ENCODE assay signal across 20 mouse cellular contexts in the genomic region with DNA sequence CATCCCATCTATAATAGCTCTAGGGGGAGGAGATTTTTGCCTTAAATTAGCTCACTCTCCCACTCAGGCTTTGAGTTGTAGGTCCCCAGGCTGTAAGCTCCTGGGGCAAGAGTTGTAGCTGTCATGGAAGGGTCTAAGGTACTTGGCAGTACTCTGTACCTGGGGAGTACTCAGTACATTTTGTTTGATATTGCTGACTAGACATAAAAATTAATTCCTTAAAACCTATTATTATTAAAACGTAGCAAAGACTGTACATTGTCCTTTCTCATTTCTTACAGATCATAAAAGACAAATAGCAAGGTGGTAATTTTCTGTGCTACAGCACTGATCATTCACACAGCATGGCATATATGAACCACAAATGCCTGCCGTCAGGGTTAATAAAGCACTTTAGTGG. TPM values are rescaled to one million over a fixed set of nuclear protein-coding genes. Genes with fewer than 3 reads are reported as not detected.
DNase-seq lines count a peak whose midpoint lies in the region; TF ChIP-seq lines count a peak whose summit lies in the region.
"Had no signal": no experiment of that assay in that cellular context is flagged by ENCODE, and none has a peak within 500 bp of the region (broad histone marks: within the 10 kb centered on the region; RNA-seq: fewer than 3 reads in every experiment).

No protein-coding gene starts in this region.

- H3K27me3 ChIP-seq in heart, adult 2 months (ENCODE audit: control insufficient read depth, insufficient read depth, low read length), result no peaks in the 10 kb centered on the region
- H3K27me3 ChIP-seq in MEL (ENCODE audit: control insufficient read depth in 1 of 2, insufficient read depth in 2 of 2, low read length in 2 of 2), result no peaks in the 10 kb centered on the region
- H3K27me3 ChIP-seq: embryonic facial prominence, embryonic 12.5 days; forebrain, embryonic 13.5 days; forebrain, embryonic 15.5 days had no signal

- no peak for TF ChIP-seq EP300 in heart, adult 2 months (IDR thresholded peaks at IDR 0.05; ENCODE audit: insufficient read depth, low read depth, low read length)
- TF ChIP-seq EP300 in MEL (IDR thresholded peaks at IDR 0.05; ENCODE audit: low read depth in 1 of 2, low read length in 2 of 2), result no peak

- WGBS in heart, adult 2 months, result over 99% methylated on average over 2 of the region's 2 CpGs

- H3K36me3 ChIP-seq in heart, adult 2 months (ENCODE audit: control insufficient read depth, insufficient read depth, low read length), result peaks cover 5% of the 10 kb centered on the region; the same call in 1 of the 2 replicates
- H3K36me3 ChIP-seq in MEL (ENCODE audit: control insufficient read depth in 1 of 2, insufficient read depth in 2 of 2, low read length in 2 of 2), result peaks cover 22 to 28% of the 10 kb centered on the region in 2 experiments

- DNase-seq in heart, adult 11 months, result peak; percentile 18
- no peak for DNase-seq in heart, adult 2 months
- DNase-seq in MEL (ENCODE audit: low read depth, low spot score), result no peak
- DNase-seq in ovary, postnatal 14 days (ENCODE audit: low spot score), result no peak
- DNase-seq in kidney, postnatal 4 days, result no peak
- DNase-seq: adrenal gland, adult 2 months; adrenal gland, postnatal 10 days; adrenal gland, postnatal 25 days; B cell, adult 2 months; cerebellum, adult 11-12 months; cerebellum, adult 2 months; cerebellum, adult 9-10 months; cerebellum, postnatal 10 days; cerebellum, postnatal 25 days; forebrain, postnatal 0 days had no signal

- no peak for TF ChIP-seq CTCF in heart, adult 2 months (IDR thresholded peaks at IDR 0.05)
- no peak for TF ChIP-seq CTCF in MEL (IDR thresholded peaks at IDR 0.05 in 2 of 3, conservative IDR thresholded peaks at IDR 0.05 in 1 of 3; ENCODE audit: control insufficient read depth in 1 of 3, insufficient read depth in 1 of 3, low read depth in 2 of 3, low read length in 3 of 3, poor library complexity in 1 of 3, severe bottlenecking in 1 of 3)

- H3K4me3 ChIP-seq in heart, adult 2 months, result no peak overlapping the region
- no peak overlapping the region for H3K4me3 ChIP-seq in MEL (ENCODE audit: control insufficient read depth in 1 of 2, insufficient read depth in 1 of 2, low read depth in 2 of 2, low read length in 2 of 2)
- H3K4me3 ChIP-seq: embryonic facial prominence, embryonic 10.5 days; embryonic facial prominence, embryonic 12.5 days; forebrain, embryonic 13.5 days; forebrain, embryonic 15.5 days had no signal

- TF ChIP-seq RAD21 in MEL (IDR thresholded peaks at IDR 0.05; ENCODE audit: low read depth, low read length), result no peak

- no peaks in the 10 kb centered on the region for H3K79me2 ChIP-seq in heart, adult 2 months (replicated peaks; ENCODE audit: control insufficient read depth, insufficient read depth, low read length)
- H3K79me2 ChIP-seq in MEL (ENCODE audit: control insufficient read depth, insufficient read depth, low read length, poor library complexity), result no peaks in the 10 kb centered on the region

- H3K9ac ChIP-seq in heart, adult 2 months (ENCODE audit: low read depth, low read length), result no peak overlapping the region
- no peak overlapping the region for H3K9ac ChIP-seq in MEL (ENCODE audit: control insufficient read depth, low read depth, low read length, poor library complexity, severe bottlenecking)
- H3K9ac ChIP-seq: embryonic facial prominence, embryonic 12.5 days; forebrain, embryonic 13.5 days; forebrain, embryonic 15.5 days; forebrain, postnatal 0 days had no signal

- no peak overlapping the region for H3K27ac ChIP-seq in heart, adult 2 months
- no peak overlapping the region for H3K27ac ChIP-seq in MEL (ENCODE audit: control insufficient read depth, low read depth, low read length)
- H3K27ac ChIP-seq: embryonic facial prominence, embryonic 10.5 days; embryonic facial prominence, embryonic 12.5 days; forebrain, embryonic 13.5 days; forebrain, embryonic 15.5 days had no signal

- H3K9me3 ChIP-seq in MEL (replicated peaks; ENCODE audit: insufficient read depth, low read length), result no peaks in the 10 kb centered on the region
- H3K9me3 ChIP-seq: embryonic facial prominence, embryonic 12.5 days; forebrain, embryonic 13.5 days; forebrain, embryonic 15.5 days; G1E had no signal

- no peaks in the 10 kb centered on the region for H3K4me1 ChIP-seq in heart, adult 2 months (ENCODE audit: control insufficient read depth, insufficient read depth, low read length)
- peaks cover 6 to 15% of the 10 kb centered on the region in 2 experiments for H3K4me1 ChIP-seq in MEL (ENCODE audit: control insufficient read depth in 1 of 2, insufficient read depth in 2 of 2, low read length in 2 of 2)
- H3K4me1 ChIP-seq: embryonic facial prominence, embryonic 10.5 days; embryonic facial prominence, embryonic 12.5 days; forebrain, embryonic 13.5 days; forebrain, embryonic 15.5 days had no signal

- no peak for TF ChIP-seq POLR2A in heart, adult 2 months (IDR thresholded peaks at IDR 0.05; ENCODE audit: insufficient read depth, low read depth, low read length)
- no peak for TF ChIP-seq POLR2A in MEL (IDR thresholded peaks at IDR 0.05; ENCODE audit: control insufficient read depth in 1 of 2, insufficient read depth in 1 of 2, low read depth in 1 of 2, low read length in 2 of 2, poor library complexity in 1 of 2)

- intact Hi-C loops in heart, adult 2 months (cut with DNase I), result no loop called here

TF ChIP-seq in MEL, 35 proteins besides CTCF, POLR2A, EP300 and RAD21:
- TF ChIP-seq MYB (IDR thresholded peaks at IDR 0.05; ENCODE audit: low read depth, low read length) (no peak), MAFK (IDR thresholded peaks at IDR 0.05; ENCODE audit: borderline replicate concordance, low read depth, low read length) (peak; percentile 85), BHLHE40 (IDR thresholded peaks at IDR 0.05; ENCODE audit: borderline replicate concordance, low read depth, low read length) (no peak), POLR2AphosphoS2 (IDR thresholded peaks at IDR 0.05; ENCODE audit: low read length) (no peak), JUND (IDR thresholded peaks at IDR 0.05; ENCODE audit: low read depth, low read length) (no peak)

RNA-seq across cellular contexts. Expression of gene Brox, which starts 26.9 kb away (rescaled TPM):
- total RNA-seq in heart, adult 2 months (2021), result 10 to 100 TPM; 31.5 to 32.9 TPM
- 15.0 and 25.9 TPM in 2 replicates for polyA plus RNA-seq in heart, adult 2 months (2012; rRNA removed)
- total RNA-seq in MEL (2012; rRNA removed), result 22.9 and 28.4 TPM in 2 replicates
- polyA plus RNA-seq in MEL (2012; ENCODE audit: insufficient read depth in 1 of 2, insufficient read length in 2 of 2, low read depth in 1 of 2, low replicate concordance in 2 of 2, missing spikeins in 1 of 2), result 100 to 1,000 TPM in 1 of 2 experiments, 10 to 100 TPM in 1; 25.4 to 145 TPM

RNA-seq across cellular contexts. Expression of gene Aida, which starts 27.5 kb away (rescaled TPM):
- total RNA-seq in heart, adult 2 months (2021), result 10 to 100 TPM; 27.6 to 28.5 TPM
- polyA plus RNA-seq in heart, adult 2 months (2012; rRNA removed), result 16.9 and 40.8 TPM in 2 replicates
- 17.7 and 21.5 TPM in 2 replicates for total RNA-seq in MEL (2012; rRNA removed)
- 10 to 100 TPM in 1 of 2 experiments, not detected in 1; 36.0 TPM for polyA plus RNA-seq in MEL (2012; ENCODE audit: insufficient read depth in 1 of 2, insufficient read length in 2 of 2, low read depth in 1 of 2, low replicate concordance in 2 of 2, missing spikeins in 1 of 2)

RNA-seq across cellular contexts. Expression of gene Mia3, which starts 45.4 kb away (rescaled TPM):
- total RNA-seq in heart, adult 2 months (2021), result 100 to 1,000 TPM; 101 to 129 TPM
- polyA plus RNA-seq in heart, adult 2 months (2012; rRNA removed), result 51.6 and 64.3 TPM in 2 replicates
- 46.9 and 47.6 TPM in 2 replicates for total RNA-seq in MEL (2012; rRNA removed)
- polyA plus RNA-seq in MEL (2012; ENCODE audit: insufficient read depth in 1 of 2, insufficient read length in 2 of 2, low read depth in 1 of 2, low replicate concordance in 2 of 2, missing spikeins in 1 of 2), result 10 to 100 TPM in 1 of 2 experiments, not detected in 1; 50.1 TPM
